Mouse (Mus musculus) Patski (cell line): ENCODE data around the gene Trit1. TPM values are rescaled to one million over a fixed set of nuclear protein-coding genes. Genes with fewer than 3 reads are reported as not detected.

Experiments
- ATAC-seq: fragments of 100-300 bp; one replicate; pipeline ENCODE4 v1.8.0; 2021
- CTCF ChIA-PET: fragments of 350-600 bp; sonication (Branson Sonifier 250); formaldehyde crosslinking; loops from one replicate; lab custom pipeline; 2022; ENCODE audit warnings: inconsistent platforms; lab: Charles Lee
- POLR2A ChIA-PET: fragments of 350-600 bp; sonication (Branson Sonifier 250); formaldehyde crosslinking; loops from one replicate; lab custom pipeline; 2022; ENCODE audit warnings: antibody characterized with exemption, inconsistent platforms; lab: Charles Lee
- DNase-seq: peaks from one replicate; pipeline ENCODE4 v3.0.0-alpha.2; 2011; ENCODE audit warnings: low read depth, low spot score
- H3K27me3 ChIP-seq: fragments of 371-371 bp; one replicate; pipeline ENCODE4 v1.5.1; 2021
- CTCF ChIP-seq: fragments of 100-300 bp; IDR thresholded peaks from one replicate; pipeline ENCODE4 v1.5.1; 2021
- in situ Hi-C: fragments of 300-500 bp; cut with MboI; formaldehyde crosslinking; loops from 3 replicates; pipeline ENCODE4 v1.11.1; 2018; ENCODE audit warnings: low pct_unique_long_range_greater_than_20kb, mixed read lengths
- polyA plus RNA-seq: library from polyadenylated mRNA; unstranded; gene quantifications from one replicate; pipeline ENCODE4 v1.2.3, GENCODE M21; 2021

The Trit1 gene
- polyA plus RNA-seq, 1 experiment from 2014 or later, result 12.9 TPM

DNA sequence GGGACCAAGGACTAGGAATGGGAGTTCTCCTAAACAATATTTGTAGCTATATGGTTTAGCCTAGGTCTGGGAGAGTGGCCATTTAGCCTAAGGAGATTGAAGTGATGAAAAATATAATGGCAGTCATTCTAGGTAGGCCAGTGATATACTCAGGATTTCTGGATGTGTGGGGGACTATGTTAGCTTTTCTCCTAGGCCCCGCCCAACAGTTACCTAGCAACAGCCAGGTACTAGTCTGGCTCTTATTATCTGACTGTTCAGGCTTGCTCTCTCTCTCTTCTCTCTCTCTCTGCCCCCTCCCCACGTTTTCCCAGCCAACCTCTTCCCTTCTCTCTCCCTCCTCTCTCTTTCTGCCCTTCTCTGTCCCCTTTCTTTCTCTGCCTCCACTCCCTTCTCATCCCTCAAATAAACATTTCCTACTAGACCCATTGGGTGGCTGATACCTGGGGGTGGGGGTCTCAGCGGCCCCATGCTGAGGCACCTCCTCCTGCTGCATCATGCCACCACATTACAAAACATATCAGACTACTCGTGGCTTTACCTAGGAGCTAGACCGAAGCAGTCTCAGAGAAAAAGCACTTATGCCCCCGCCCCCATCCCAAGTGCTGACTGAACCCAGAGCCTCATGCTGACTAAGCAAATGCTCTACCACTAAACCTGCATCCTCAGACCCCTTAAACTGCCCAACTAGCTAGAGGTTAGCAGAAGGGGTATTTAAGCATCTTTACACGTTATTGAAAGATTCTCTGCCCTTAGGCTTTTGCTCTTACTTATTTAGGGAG, 1.7 kb upstream of the Trit1 start:
- no peak for TF ChIP-seq CTCF
- ChIA-PET POLR2A (no interaction called here), CTCF (interaction anchor here (1.2 to 3.0 kb wide), 2 partner anchors 19 to 104 kb away, joined by 3 to 10 read pairs; partner anchors contain the start of gene Mycl)
- no peak for ATAC-seq
- in situ Hi-C loops, result no loop called here
- H3K27me3 ChIP-seq, result no peaks in the 10 kb centered on the region
- no peak for DNase-seq

DNA sequence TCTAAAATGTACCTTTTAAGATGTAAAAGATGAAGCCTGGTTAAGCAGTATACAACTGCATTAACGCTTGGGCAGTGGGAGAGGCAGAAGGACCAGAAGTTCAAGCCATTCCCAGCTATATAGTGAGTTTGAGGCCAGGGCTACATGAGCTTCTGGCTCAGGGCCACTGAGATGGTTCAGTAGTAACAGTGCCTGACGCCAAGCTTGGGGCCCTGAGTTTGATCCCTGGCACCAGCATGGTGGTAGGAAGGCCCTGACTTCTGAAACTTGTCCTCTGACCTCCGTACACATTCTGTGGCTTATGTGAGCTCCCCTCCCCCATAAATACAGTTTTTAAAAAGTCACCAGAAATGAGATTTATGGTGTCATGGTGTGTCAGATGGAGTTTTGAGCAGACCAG, 5.2 kb downstream of the Trit1 start:
- ChIA-PET POLR2A (no interaction called here), CTCF (interaction anchor here (0.7 to 1.6 kb wide), 3 partner anchors 9 to 24 kb away, joined by 4 to 5 read pairs (median 4); no protein-coding TSS in a partner anchor)
- TF ChIP-seq CTCF, result no peak
- in situ Hi-C loops, result no loop called here
- no peak for ATAC-seq
- DNase-seq, result no peak
- no peaks in the 10 kb centered on the region for H3K27me3 ChIP-seq

- DNase-seq (no peak), ATAC-seq (no peak)
- POLR2A ChIA-PET, result no interaction called here
- H3K27me3 ChIP-seq, result no peaks in the 10 kb centered on the region
- CTCF ChIA-PET, result no interaction called here
- TF ChIP-seq CTCF, result no peak
- in situ Hi-C loops, result no loop called here
These were observed 6.5 kb downstream of the Trit1 start for GRCm38 (mm10) chr4:123022896-123023295.

GRCm38 (mm10) chr4:123025418-123025817, 9.0 kb downstream of the Trit1 start:
- no peak for ATAC-seq
- in situ Hi-C loops, result no loop called here
- no peak for TF ChIP-seq CTCF
- POLR2A ChIA-PET, result no interaction called here
- DNase-seq, result no peak
- no peaks in the 10 kb centered on the region for H3K27me3 ChIP-seq
- CTCF ChIA-PET, result interaction anchor here (0.6 to 0.7 kb wide), 2 partner anchors 10 to 146 kb away, joined by 3 read pairs; no protein-coding TSS in a partner anchor

DNA sequence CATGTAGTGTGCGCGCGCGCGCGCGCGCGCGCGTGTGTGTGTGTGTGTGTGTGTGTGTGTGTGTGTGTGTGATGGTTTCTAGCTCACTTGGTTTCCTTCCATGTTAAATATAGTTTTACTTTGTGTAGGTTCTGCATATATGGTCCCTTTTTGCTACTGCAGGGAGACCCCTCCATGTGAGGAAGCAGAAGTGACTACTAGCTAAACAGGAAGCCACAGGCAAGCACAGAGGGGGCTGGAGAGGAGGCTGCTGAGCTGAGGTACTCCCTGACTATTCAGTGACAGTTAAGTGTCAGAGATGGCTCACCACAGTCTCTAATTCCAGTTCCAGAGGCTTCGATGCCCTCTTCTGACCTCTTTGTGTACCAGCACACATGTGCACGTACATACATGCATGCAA, 9.8 kb downstream of the Trit1 start:
- CTCF ChIA-PET, result interaction anchor here (0.6 to 0.7 kb wide), 2 partner anchors 10 to 146 kb away, joined by 3 read pairs; no protein-coding TSS in a partner anchor
- H3K27me3 ChIP-seq, result no peaks in the 10 kb centered on the region
- TF ChIP-seq CTCF, result no peak
- POLR2A ChIA-PET, result no interaction called here
- DNase-seq (no peak), ATAC-seq (no peak)
- in situ Hi-C loops, result no loop called here

DNA sequence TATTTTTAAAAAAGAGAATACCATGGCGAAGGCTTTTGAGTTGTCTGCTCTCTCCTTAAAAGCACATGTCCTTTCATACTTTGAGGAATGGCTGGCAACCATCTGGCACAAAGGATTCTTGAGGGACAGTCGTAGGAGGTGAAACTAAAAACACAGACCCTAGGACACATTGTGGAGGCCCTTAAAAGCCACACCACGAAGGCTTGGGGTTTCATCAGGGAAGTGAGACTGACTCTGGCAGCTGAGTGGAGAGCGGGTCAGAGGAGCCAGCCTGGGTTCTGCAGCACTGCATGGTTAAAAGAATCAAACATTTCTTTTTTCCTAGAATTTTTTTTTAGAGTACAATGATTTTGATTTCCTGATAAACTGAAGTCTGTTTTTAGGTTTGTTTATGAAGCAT, 10.2 kb downstream of the Trit1 start:
- DNase-seq (no peak), ATAC-seq (no peak)
- no peaks in the 10 kb centered on the region for H3K27me3 ChIP-seq
- POLR2A ChIA-PET, result no interaction called here
- CTCF ChIA-PET, result no interaction called here
- TF ChIP-seq CTCF, result no peak
- in situ Hi-C loops, result no loop called here

GRCm38 (mm10) chr4:123034841-123035240, 18.4 kb downstream of the Trit1 start:
- no peak for DNase-seq
- in situ Hi-C loops, result no loop called here
- TF ChIP-seq CTCF, result no peak
- POLR2A ChIA-PET, result no interaction called here
- CTCF ChIA-PET, result interaction anchor here (1.2 kb wide), 1 partner anchor 11 kb away, joined by 6 read pairs; no protein-coding TSS in a partner anchor
- ATAC-seq, result no peak
- no peaks in the 10 kb centered on the region for H3K27me3 ChIP-seq

DNA sequence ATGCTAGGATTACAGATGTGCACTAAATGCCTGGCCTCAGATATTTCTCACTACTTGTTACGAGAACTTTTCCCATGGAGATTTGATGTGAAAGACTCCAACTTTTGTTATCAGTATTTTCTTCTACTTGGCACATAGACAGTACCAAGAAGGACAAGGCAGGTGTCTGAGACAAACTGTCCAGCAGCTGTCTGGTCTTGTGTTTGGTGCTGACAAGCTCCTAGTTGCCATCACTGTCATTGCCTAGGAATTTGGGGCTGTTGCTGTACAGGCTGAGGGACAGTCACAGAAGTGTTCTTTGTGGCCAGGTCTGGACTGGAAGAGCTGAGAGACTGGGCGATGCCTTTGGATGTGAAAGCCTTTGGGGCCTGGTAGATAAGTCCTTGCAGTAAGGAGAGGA, 19.2 kb downstream of the Trit1 start:
- no peak for TF ChIP-seq CTCF
- CTCF ChIA-PET, result interaction anchor here (0.6 to 1.2 kb wide), 2 partner anchors 10 kb away, joined by 3 to 6 read pairs; no protein-coding TSS in a partner anchor
- DNase-seq (no peak), ATAC-seq (no peak)
- in situ Hi-C loops, result no loop called here
- POLR2A ChIA-PET, result no interaction called here
- no peaks in the 10 kb centered on the region for H3K27me3 ChIP-seq

DNA sequence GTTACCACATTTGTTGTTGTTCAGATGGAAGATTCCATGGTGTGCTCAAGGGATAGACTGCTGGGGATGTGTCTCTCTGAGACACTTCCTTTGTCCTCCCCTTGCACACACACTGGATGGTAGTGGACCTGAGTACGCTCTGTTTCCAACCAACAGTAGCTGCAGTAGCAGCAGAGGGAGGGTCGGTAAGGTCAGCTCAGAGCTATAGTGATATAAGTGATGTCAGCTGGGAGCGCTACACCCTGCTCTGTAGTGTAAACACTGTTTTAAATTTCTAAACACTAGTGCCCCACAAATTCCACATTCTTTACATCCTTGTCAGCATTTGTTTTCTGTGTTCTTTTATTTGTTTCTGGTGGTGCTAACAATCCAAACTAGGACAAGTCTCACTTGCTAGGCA, 20.3 kb downstream of the Trit1 start:
- in situ Hi-C loops, result no loop called here
- ChIA-PET CTCF (no interaction called here), POLR2A (no interaction called here)
- ATAC-seq (no peak), DNase-seq (no peak)
- no peaks in the 10 kb centered on the region for H3K27me3 ChIP-seq
- TF ChIP-seq CTCF, result no peak

DNA sequence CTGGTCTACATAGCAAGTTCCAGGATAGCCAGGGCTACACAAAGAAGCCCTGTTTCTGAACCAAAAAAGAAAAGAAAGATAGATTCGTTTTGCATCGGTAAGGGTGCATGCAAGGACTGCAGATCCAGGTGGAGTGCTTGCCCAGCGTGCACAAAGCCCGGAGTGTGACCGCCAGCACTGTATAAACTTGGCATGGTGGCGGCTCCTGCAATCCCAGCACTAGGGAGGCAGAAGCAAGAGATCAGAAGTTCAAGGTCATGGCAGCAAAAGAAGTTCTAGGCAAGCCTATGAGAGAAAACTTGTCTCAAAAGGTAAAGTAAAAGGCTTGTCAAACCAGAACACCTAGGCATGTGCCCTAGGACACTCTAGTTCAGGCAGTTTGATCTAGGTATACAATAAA, 24.7 kb downstream of the Trit1 start:
- ChIA-PET POLR2A (no interaction called here), CTCF (no interaction called here)
- DNase-seq (no peak), ATAC-seq (no peak)
- no peak for TF ChIP-seq CTCF
- in situ Hi-C loops, result no loop called here
- H3K27me3 ChIP-seq, result no peaks in the 10 kb centered on the region

DNA sequence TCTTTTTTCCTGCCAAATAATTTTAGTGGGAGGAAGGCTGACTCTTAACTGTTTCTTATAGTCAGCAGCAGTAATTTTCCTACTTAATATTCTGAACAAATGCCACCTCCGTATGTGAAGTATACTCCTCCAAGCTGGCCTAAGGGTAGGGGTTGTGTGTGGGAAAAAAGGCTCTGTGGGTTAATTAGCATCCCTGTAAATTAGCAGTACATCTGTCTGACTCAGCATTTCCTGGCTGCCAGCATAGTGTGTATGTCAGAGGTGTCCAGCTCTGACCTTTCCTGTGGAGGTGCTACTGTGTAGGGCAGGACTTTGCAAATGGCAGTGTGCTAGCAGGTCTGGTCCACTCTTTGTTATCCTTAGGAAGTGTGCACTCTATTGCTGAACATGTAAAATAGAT, 27.5 kb downstream of the Trit1 start:
- in situ Hi-C loops, result no loop called here
- CTCF ChIA-PET, result no interaction called here
- TF ChIP-seq CTCF, result no peak
- ATAC-seq, result no peak
- POLR2A ChIA-PET, result no interaction called here
- no peaks in the 10 kb centered on the region for H3K27me3 ChIP-seq
- no peak for DNase-seq
